Mouse (Mus musculus) spleen, adult 18-20 months (tissue): ENCODE results near the gene Rnf24.
A peak's percentile ranks its signal among the peaks of the same experiment; 100 is the strongest.
"Not testable (repeated sequence)": the region's sequence is repeated elsewhere in the genome, so short reads cannot be mapped to it uniquely, and the experiment has no call there.

Experiments
- DNase-seq, 2 experiments: peaks; one replicate each; pipeline ENCODE4 v3.0.0; 2022; ENCODE audit warnings: mixed read lengths in 2 of 2

Gene Rnf24

GRCm38 (mm10) chr2:131330548-131330947 is 22.1 kb downstream of the Rnf24 start:
- no peak for DNase-seq

- DNase-seq = no peak
Measured at GRCm38 (mm10) chr2:131328981-131329380, 23.7 kb downstream of the Rnf24 start.

- no peak for DNase-seq
Measured at GRCm38 (mm10) chr2:131326044-131326443, 26.6 kb downstream of the Rnf24 start.

GRCm38 (mm10) chr2:131323675-131324074 is 29.0 kb downstream of the Rnf24 start:
- DNase-seq = no peak

GRCm38 (mm10) chr2:131321192-131321591 is 31.5 kb downstream of the Rnf24 start:
- DNase-seq = peak in 1 of 2 experiments; percentile 21

GRCm38 (mm10) chr2:131319401-131319800 is 33.3 kb downstream of the Rnf24 start:
- no peak for DNase-seq

- DNase-seq = no peak
Measured at GRCm38 (mm10) chr2:131316167-131316566, 36.5 kb downstream of the Rnf24 start.

GRCm38 (mm10) chr2:131309296-131309695 is 43.4 kb downstream of the Rnf24 start:
- no peak for DNase-seq

GRCm38 (mm10) chr2:131307822-131308221 is 44.9 kb downstream of the Rnf24 start:
- no peak for DNase-seq

GRCm38 (mm10) chr2:131307391-131307790 is 45.3 kb downstream of the Rnf24 start:
- DNase-seq = no peak

- DNase-seq = not testable (repeated sequence)
Measured at GRCm38 (mm10) chr2:131305226-131305625, 47.5 kb downstream of the Rnf24 start.

- DNase-seq = no peak
Measured at GRCm38 (mm10) chr2:131304497-131304896, 48.2 kb downstream of the Rnf24 start.

- no peak for DNase-seq
Measured at GRCm38 (mm10) chr2:131301635-131302034, 51.1 kb downstream of the Rnf24 start.

- DNase-seq = no peak
Measured at GRCm38 (mm10) chr2:131300485-131300884, 52.2 kb downstream of the Rnf24 start.

- not testable (repeated sequence) for DNase-seq
Measured at GRCm38 (mm10) chr2:131298674-131299073, 54.0 kb downstream of the Rnf24 start.

- DNase-seq = no peak
Measured at GRCm38 (mm10) chr2:131296746-131297261, 55.9 kb downstream of the Rnf24 start.

- no peak for DNase-seq
Measured at GRCm38 (mm10) chr2:131290669-131291068, 62.0 kb downstream of the Rnf24 start.

GRCm38 (mm10) chr2:131286276-131286675 is 66.4 kb downstream of the Rnf24 start:
- DNase-seq = no peak

- no peak for DNase-seq
Measured at GRCm38 (mm10) chr2:131281596-131281995, 71.1 kb downstream of the Rnf24 start.

GRCm38 (mm10) chr2:131276722-131277121 is 76.0 kb downstream of the Rnf24 start:
- no peak for DNase-seq

- no peak for DNase-seq
Measured at GRCm38 (mm10) chr2:131275493-131275892, 77.2 kb downstream of the Rnf24 start.

GRCm38 (mm10) chr2:131265056-131265455 is 87.6 kb downstream of the Rnf24 start:
- no peak for DNase-seq

- no peak for DNase-seq
Measured at GRCm38 (mm10) chr2:131264027-131264426, 88.7 kb downstream of the Rnf24 start.

- DNase-seq = no peak
Measured at GRCm38 (mm10) chr2:131262680-131263670, 89.7 kb downstream of the Rnf24 start.
